Mouse (Mus musculus): ENCODE data around the gene Rps5.
A peak's percentile ranks its signal among the peaks of the same experiment; 100 is the strongest.
"Not testable (repeated sequence)": the region's sequence is repeated elsewhere in the genome, so short reads cannot be mapped to it uniquely, and the experiment has no call there.

The Rps5 gene

GRCm38 (mm10) chr7:12921705-12922465 is at the start of gene Rps5:
Gene Rps5 (plus strand): TSS chr7:12922290.
- DNase-seq (ENCODE audit: low spot score) = peak; percentile 98

GRCm38 (mm10) chr7:12874301-12874700 is 47.8 kb upstream of the Rps5 start:
- no peak for DNase-seq (ENCODE audit: low spot score)

GRCm38 (mm10) chr7:12880036-12880435 is 42.1 kb upstream of the Rps5 start:
- DNase-seq (ENCODE audit: low spot score) = no peak

DNA sequence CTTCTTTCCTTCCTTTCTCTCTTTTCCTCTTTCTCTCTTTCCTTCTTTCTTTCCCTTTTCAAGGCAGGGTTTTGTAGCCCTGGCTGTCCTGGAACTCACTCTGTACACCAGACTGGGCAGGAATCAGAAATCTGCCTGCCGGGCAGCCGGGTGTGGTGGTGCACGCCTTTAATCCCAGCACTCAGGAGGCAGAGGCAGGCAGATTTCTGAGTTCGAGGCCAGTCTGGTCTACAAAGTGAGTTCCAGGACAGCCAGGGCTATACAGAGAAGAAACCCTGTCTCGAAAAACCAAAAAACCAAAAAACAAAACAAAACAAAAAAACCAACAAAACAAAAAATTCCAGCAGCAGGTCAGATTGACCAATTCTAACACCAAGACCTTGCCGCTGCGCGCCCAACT is 41.6 kb upstream of the Rps5 start:
- DNase-seq (ENCODE audit: low spot score) = not testable (repeated sequence)

GRCm38 (mm10) chr7:12880911-12881660 is 41.0 kb upstream of the Rps5 start, which contains the start of gene Zfp128:
Gene Zfp128 (plus strand): TSS chr7:12881177.
- DNase-seq (ENCODE audit: low spot score) = peak; percentile 93

GRCm38 (mm10) chr7:12886563-12887266 is 35.4 kb upstream of the Rps5 start:
- DNase-seq (ENCODE audit: low spot score) = no peak

DNA sequence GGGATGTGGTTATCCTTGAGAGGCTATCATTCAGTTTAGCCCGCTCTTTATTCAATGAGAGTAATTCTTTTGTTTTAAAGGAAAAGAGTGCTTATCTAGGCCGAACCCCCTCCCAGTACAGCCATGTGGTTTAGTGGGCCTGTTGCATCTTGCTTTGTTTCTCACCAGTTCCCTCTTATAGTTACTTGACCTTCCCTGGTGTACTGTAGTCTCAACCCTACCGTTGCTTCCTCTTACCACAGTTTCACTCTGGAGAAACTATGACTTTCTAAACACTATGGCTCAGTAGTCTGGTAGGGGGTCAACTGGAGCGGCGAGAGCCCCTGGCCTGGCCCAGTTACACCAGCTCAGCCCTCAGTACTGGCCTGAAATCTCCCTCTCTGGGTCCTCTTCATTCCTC is 34.5 kb upstream of the Rps5 start:
- no peak for DNase-seq (ENCODE audit: low spot score)

GRCm38 (mm10) chr7:12890928-12891327 is 31.2 kb upstream of the Rps5 start:
- DNase-seq (ENCODE audit: low spot score) = no peak

GRCm38 (mm10) chr7:12891334-12891733 is 30.8 kb upstream of the Rps5 start:
- DNase-seq (ENCODE audit: low spot score) = no peak

DNA sequence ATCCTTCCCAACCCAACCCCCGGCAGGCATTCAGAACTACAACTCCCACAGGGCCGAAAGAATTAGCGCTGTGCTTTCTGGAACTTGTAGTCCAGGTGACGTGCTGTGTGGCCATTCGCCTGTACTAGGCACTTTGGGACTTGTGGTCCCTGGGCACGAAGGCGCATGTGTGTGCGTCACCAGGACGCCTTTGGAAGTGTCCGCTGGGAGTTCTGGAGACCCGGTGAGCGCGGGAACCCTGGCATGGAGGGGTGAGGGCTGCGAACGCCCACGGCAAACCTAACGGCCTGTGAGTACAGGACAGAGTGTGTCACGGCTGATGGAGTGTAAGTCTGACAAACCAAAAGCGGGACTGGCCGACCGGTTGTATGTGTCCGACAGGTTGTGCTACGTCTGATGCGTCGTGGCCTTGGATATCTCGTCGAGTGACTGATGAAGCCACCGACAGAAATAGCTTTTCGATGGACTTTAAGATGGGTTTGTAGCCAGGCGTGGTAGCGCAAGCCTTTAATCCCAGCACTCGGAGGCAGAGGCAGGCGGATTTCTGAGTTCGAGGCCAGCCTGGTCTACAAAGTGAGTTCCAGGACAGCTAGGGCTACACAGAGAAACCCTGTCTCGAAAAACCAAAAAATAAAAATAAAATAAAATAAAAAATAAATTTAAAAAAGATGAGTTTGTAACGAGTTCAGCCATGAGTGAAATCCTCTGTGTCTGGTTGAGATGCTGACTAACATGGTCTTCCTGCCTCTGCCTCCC is 24.3 kb upstream of the Rps5 start, which contains the start of gene Zscan22:
Gene Zscan22, plus strand, starts transcription at position 161 of the 756 bp plus-strand sequence.
- DNase-seq (ENCODE audit: low spot score) = peak; percentile 91

- no peak for DNase-seq (ENCODE audit: low spot score)
These were observed 20.6 kb upstream of the Rps5 start for GRCm38 (mm10) chr7:12901517-12901916.

DNA sequence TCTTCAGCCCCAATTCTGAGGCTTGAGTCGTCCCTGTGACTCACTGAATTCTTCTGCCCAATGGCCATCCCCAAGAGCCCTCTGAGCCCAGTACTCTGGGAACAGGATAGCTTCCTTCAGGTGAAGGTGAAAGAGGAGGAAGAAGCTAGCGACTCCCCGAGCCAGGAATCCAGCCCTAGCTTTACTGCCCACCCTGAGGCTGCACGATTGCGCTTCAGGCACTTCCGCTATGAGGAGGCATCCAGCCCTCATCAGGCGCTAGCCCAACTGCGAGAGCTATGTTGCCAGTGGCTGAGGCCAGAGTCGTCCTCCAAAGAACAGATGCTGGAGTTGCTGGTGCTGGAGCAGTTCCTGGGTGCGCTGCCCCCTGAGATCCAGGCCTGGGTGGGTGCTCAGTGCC is 18.5 kb upstream of the Rps5 start:
- no peak for DNase-seq (ENCODE audit: low spot score)

DNA sequence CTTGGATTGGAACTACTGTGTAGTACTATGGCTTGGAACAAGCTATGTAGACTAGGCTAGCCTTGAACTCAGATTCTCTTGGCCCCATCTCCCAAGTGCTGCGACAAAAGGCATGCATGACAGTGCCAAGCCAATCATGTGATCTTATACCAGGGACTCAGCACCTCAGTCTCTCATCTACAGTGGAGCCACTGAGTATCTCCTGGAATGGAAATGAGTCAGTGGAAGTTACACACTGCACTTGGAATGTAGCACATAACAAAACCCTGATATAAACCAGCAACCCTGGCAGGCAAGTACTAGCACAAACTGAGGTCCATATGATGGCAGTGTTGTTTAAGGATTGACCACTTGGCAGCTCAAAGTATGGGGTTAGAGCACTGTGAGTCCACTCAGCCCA is 16.9 kb upstream of the Rps5 start:
- DNase-seq (ENCODE audit: low spot score) = no peak

DNA sequence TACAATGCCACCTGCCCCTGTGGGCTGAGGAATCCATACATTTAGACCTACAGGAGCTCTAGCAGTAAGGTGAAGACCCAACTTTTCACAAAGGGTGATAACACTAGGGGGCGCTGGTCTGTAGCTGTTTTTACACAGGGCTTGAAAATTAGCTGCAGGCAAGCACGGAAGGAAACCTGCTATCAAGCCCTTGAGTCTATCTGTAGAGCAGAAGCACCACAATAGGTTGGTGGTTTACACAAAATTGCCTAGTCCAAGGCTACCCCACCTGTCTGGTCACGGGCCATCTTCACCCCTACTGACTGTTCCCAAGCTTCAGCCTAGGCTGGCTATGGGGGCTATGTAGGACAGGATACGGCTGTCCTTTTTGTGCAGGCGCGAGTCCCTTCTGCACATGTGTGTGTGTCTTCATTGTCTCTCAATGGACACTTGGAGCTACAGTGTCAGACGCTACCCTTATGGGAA is 12.6 kb upstream of the Rps5 start:
- peak; percentile 78 for DNase-seq (ENCODE audit: low spot score)

DNA sequence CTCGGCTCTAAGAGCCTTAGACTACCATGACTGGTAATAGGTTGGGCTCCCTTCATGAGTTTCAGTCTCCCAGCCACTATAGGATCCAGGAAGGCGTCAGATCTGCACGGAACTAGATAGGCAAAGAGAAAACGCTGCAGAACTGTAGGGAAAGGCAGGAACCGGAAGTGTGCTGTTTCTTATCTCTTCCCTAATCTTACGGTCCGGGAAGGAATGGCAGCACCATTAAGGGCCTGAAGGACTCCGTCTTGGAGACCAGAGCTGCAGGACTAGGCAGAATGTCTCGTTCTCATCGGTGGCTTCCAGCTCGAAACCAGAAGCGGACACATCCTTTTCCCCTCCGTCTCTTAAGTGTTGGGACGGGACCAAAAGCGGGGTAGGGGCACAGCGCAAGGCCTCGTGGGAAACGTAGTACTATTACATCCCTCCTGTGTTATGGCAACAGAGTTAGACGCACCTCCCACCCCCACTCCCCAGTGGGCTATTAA is 11.9 kb upstream of the Rps5 start:
- peak; percentile 83 for DNase-seq (ENCODE audit: low spot score)

DNA sequence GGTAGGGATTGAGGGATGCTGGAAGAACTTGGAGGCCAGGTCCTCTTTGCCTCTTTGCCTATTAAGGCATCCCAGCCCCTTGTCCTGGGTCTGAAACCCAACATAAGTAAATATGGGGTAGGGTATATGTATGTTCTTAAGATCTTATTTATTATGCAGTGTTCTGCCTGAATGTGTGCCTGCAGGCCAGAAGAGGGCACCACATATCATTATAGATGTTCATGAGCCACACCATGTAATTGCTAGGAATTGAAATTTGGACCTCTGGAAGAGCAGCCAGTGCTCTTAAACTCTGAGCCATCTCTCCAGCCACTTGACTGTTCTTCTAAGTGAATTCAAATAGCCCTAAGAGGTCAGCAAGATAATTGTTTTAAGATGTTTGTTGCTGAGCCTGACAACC is 8.5 kb upstream of the Rps5 start:
- no peak for DNase-seq (ENCODE audit: low spot score)

GRCm38 (mm10) chr7:12920495-12920894 is 1.6 kb upstream of the Rps5 start:
- DNase-seq (ENCODE audit: low spot score) = not testable (repeated sequence)

GRCm38 (mm10) chr7:12921318-12921704 is 779 bp upstream of the Rps5 start:
- DNase-seq (ENCODE audit: low spot score) = no peak

DNA sequence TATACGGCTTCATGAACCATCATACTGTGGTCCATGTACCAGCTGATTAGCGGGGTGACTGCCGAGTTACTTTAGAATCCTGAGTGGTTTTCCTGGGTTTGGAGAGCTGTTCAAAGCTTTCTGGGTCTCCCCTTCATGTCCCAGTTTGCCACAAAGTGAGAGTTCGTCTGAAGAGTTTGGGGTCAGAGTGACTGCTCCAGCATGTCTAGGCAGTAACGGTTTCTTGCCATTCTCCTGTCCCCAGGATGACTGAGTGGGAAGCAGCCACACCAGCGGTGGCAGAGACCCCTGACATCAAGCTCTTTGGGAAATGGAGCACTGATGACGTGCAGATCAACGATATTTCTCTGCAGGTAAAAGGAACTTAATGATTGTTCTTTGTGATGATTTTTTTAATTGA is 639 bp downstream of the Rps5 start:
- DNase-seq (ENCODE audit: low spot score) = no peak

- DNase-seq (ENCODE audit: low spot score) = no peak
These were observed 4.2 kb downstream of the Rps5 start for GRCm38 (mm10) chr7:12926316-12926715.

- DNase-seq (ENCODE audit: low spot score) = peak; percentile 72
These were observed 5.1 kb downstream of the Rps5 start, which contains the start of gene Rnf225 for GRCm38 (mm10) chr7:12927191-12927680. Gene Rnf225 (plus strand): TSS chr7:12927416.
